ENCODE assay signal across 15 mouse cellular contexts in the genomic region with DNA sequence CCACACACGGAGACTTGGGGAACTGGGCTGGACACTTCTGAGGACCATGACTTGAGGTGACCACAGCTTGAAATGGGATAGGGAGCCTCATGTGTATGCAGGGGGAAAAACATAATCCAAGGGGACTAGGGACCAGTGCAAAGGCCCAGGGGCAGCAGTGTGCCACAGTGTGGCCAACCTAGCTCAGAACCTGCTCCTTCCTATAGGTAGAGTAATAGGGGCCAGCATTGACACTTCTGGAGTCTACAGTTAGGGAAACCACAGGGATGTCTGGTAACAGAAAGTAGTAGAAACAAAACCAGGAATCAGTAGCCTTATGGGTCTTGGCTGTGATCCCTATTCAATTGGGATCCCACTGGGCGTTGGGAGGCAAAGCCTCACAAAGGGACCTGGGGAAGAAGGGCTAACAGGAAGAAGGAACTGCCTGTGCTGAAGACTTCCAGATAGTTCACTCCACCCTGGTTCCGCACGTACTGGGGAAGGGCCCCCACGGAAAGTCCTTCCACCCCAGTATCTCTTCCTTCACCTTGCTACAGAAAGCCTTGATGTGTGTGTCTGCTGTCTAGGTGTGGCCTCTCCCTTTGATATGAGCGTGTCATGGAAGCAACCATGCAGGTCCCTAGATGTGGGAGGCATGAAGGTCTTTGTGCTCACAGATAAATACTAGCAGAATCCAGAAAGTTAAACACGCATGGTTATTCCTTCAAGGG. TPM values are rescaled to one million over a fixed set of nuclear protein-coding genes. Genes with fewer than 3 reads are reported as not detected.
A peak's percentile ranks its signal among the peaks of the same experiment; 100 is the strongest.
DNase-seq lines count a peak whose midpoint lies in the region; ATAC-seq and TF ChIP-seq lines count a peak whose summit lies in the region.
"Had no signal": no experiment of that assay in that cellular context is flagged by ENCODE, and none has a peak within 500 bp of the region (broad histone marks: within the 10 kb centered on the region; RNA-seq: fewer than 3 reads in every experiment).

No protein-coding gene starts in this region.

- no peak for ATAC-seq in limb, embryonic 12.5 days (ENCODE audit: insufficient number of reproducible peaks, insufficient read depth, low FRiP score, low TSS enrichment, low read depth)
- no peak for ATAC-seq in limb, embryonic 15.5 days (ENCODE audit: insufficient number of reproducible peaks, low FRiP score, low TSS enrichment, low read depth)
- peak; percentile 66 for ATAC-seq in liver, postnatal 0 days

- TF ChIP-seq EP300 in liver, postnatal 0 days (IDR thresholded peaks at IDR 0.05; ENCODE audit: low read depth) = peak; percentile 55; the same call in 1 of the 2 replicates

- H3K27me3 ChIP-seq in limb, embryonic 12.5 days = no peaks in the 10 kb centered on the region
- no peaks in the 10 kb centered on the region for H3K27me3 ChIP-seq in limb, embryonic 10.5 days (ENCODE audit: low read depth, poor library complexity, severe bottlenecking)
- H3K27me3 ChIP-seq in limb, embryonic 15.5 days = no peaks in the 10 kb centered on the region
- no peaks in the 10 kb centered on the region for H3K27me3 ChIP-seq in liver, postnatal 0 days (ENCODE audit: insufficient read depth, low read length)
- H3K27me3 ChIP-seq: embryonic facial prominence, embryonic 12.5 days; hindbrain, embryonic 13.5 days; intestine, embryonic 15.5 days had no signal

- 83% methylated on average over 7 of the region's 7 CpGs for WGBS in limb, embryonic 12.5 days
- WGBS in limb, embryonic 10.5 days = 89% methylated on average over 7 of the region's 7 CpGs
- WGBS in limb, embryonic 15.5 days = 82% methylated on average over 7 of the region's 7 CpGs
- 46% methylated on average over 7 of the region's 7 CpGs for WGBS in liver, postnatal 0 days (ENCODE audit: insufficient replicate concordance)

- TF ChIP-seq CTCF in liver, postnatal 0 days (IDR thresholded peaks at IDR 0.05; ENCODE audit: low read depth) = no peak

- no peak overlapping the region for H3K9ac ChIP-seq in limb, embryonic 12.5 days (replicated peaks)
- no peak overlapping the region for H3K9ac ChIP-seq in limb, embryonic 15.5 days
- 0 out of 2 replicates have a peak overlapping the region, but pooled peaks have one; percentile 9 for H3K9ac ChIP-seq in liver, postnatal 0 days (replicated peaks)

- H3K9me3 ChIP-seq in limb, embryonic 12.5 days = no peaks in the 10 kb centered on the region
- H3K9me3 ChIP-seq in limb, embryonic 10.5 days (replicated peaks) = no peaks in the 10 kb centered on the region
- no peaks in the 10 kb centered on the region for H3K9me3 ChIP-seq in limb, embryonic 15.5 days
- H3K9me3 ChIP-seq in liver, postnatal 0 days (ENCODE audit: low read length) = no peaks in the 10 kb centered on the region
- H3K9me3 ChIP-seq: embryonic facial prominence, embryonic 12.5 days; forebrain, embryonic 10.5 days; hindbrain, embryonic 13.5 days; intestine, embryonic 15.5 days; midbrain, embryonic 13.5 days had no signal

- H3K4me2 ChIP-seq in limb, embryonic 12.5 days = no peak overlapping the region
- H3K4me2 ChIP-seq in limb, embryonic 15.5 days = no peak overlapping the region
- peak overlapping the region; percentile 39 for H3K4me2 ChIP-seq in liver, postnatal 0 days (ENCODE audit: low read depth, low read length)

- no peak for DNase-seq in limb, embryonic 10.5 days (ENCODE audit: low spot score)
- DNase-seq in c-Kit-positive CD71-positive TER-119-positive erythroid progenitor cells, embryonic 14.5 days (ENCODE audit: low spot score) = peak; percentile 73
- peak; percentile 45 for DNase-seq in liver, postnatal 0 days
- DNase-seq in right cerebral cortex, postnatal 25 days = no peak
- DNase-seq in thymus, postnatal 36 days = no peak
- DNase-seq: adrenal gland, postnatal 36 days; gastrocnemius, postnatal 10 days; lung, postnatal 4 days had no signal

- H3K36me3 ChIP-seq in limb, embryonic 12.5 days = peaks cover 43% of the 10 kb centered on the region
- peaks cover 48% of the 10 kb centered on the region for H3K36me3 ChIP-seq in limb, embryonic 10.5 days
- peaks cover 39% of the 10 kb centered on the region for H3K36me3 ChIP-seq in limb, embryonic 15.5 days
- peaks cover 32% of the 10 kb centered on the region for H3K36me3 ChIP-seq in liver, postnatal 0 days (replicated peaks; ENCODE audit: insufficient read depth, low read length)

- H3K27ac ChIP-seq in limb, embryonic 12.5 days = 0 out of 2 replicates have a peak overlapping the region, but pooled peaks have one; percentile 53
- H3K27ac ChIP-seq in limb, embryonic 10.5 days = no peak overlapping the region
- H3K27ac ChIP-seq in limb, embryonic 15.5 days = 0 out of 2 replicates have a peak overlapping the region, but pooled peaks have one; percentile 4
- H3K27ac ChIP-seq in liver, postnatal 0 days (ENCODE audit: low read depth) = peak overlapping the region; percentile 79
- H3K27ac ChIP-seq: intestine, embryonic 15.5 days; midbrain, embryonic 13.5 days had no signal

- H3K4me1 ChIP-seq in limb, embryonic 12.5 days (replicated peaks) = peaks cover 26% of the 10 kb centered on the region
- H3K4me1 ChIP-seq in limb, embryonic 10.5 days = peaks cover 19% of the 10 kb centered on the region
- peaks cover 18% of the 10 kb centered on the region for H3K4me1 ChIP-seq in limb, embryonic 15.5 days
- H3K4me1 ChIP-seq in liver, postnatal 0 days (ENCODE audit: insufficient read depth) = peaks cover 28% of the 10 kb centered on the region

- H3K4me3 ChIP-seq in limb, embryonic 12.5 days (replicated peaks) = no peak overlapping the region
- no peak overlapping the region for H3K4me3 ChIP-seq in limb, embryonic 10.5 days
- no peak overlapping the region for H3K4me3 ChIP-seq in limb, embryonic 15.5 days
- H3K4me3 ChIP-seq in liver, postnatal 0 days (ENCODE audit: low read depth, low read length) = no peak overlapping the region

RNA-seq across cellular contexts. Expression of a gene that starts 1.2 kb away (rescaled TPM):
- 31.5 and 35.5 TPM in 2 replicates for polyA plus RNA-seq in limb, embryonic 12.5 days (2016; fragmentation: Nextera tagmentation; extraction: Ambion mirVana)
- polyA plus RNA-seq in limb, embryonic 10.5 days (2016; fragmentation: Nextera tagmentation; extraction: Ambion mirVana) = 44.2 and 58.7 TPM in 2 replicates
- polyA plus RNA-seq in limb, embryonic 15.5 days (2015; fragmentation: Nextera tagmentation; extraction: Ambion mirVana) = 33.1 and 36.3 TPM in 2 replicates
- 16.9 and 19.0 TPM in 2 replicates for polyA plus RNA-seq in liver, postnatal 0 days (2015; fragmentation: Nextera tagmentation; extraction: Ambion mirVana)

RNA-seq across cellular contexts. Expression of a gene that starts 11.2 kb away (rescaled TPM):
- polyA plus RNA-seq in limb, embryonic 12.5 days (2016; fragmentation: Nextera tagmentation; extraction: Ambion mirVana) = 42.6 and 50.1 TPM in 2 replicates
- polyA plus RNA-seq in limb, embryonic 10.5 days (2016; fragmentation: Nextera tagmentation; extraction: Ambion mirVana) = 60.8 and 64.0 TPM in 2 replicates
- polyA plus RNA-seq in limb, embryonic 15.5 days (2015; fragmentation: Nextera tagmentation; extraction: Ambion mirVana) = 39.1 and 44.4 TPM in 2 replicates
- polyA plus RNA-seq in liver, postnatal 0 days (2015; fragmentation: Nextera tagmentation; extraction: Ambion mirVana) = 9.3 and 10.6 TPM in 2 replicates

RNA-seq across cellular contexts. Expression of a gene that starts 28.2 kb away (rescaled TPM):
- polyA plus RNA-seq in limb, embryonic 12.5 days (2016; fragmentation: Nextera tagmentation; extraction: Ambion mirVana) = 28.2 and 29.6 TPM in 2 replicates
- 27.5 and 32.2 TPM in 2 replicates for polyA plus RNA-seq in limb, embryonic 10.5 days (2016; fragmentation: Nextera tagmentation; extraction: Ambion mirVana)
- 15.2 and 17.6 TPM in 2 replicates for polyA plus RNA-seq in limb, embryonic 15.5 days (2015; fragmentation: Nextera tagmentation; extraction: Ambion mirVana)
- polyA plus RNA-seq in liver, postnatal 0 days (2015; fragmentation: Nextera tagmentation; extraction: Ambion mirVana) = 7.9 and 8.1 TPM in 2 replicates

RNA-seq across cellular contexts. Expression of a gene that starts 57.9 kb away (rescaled TPM):
- polyA plus RNA-seq in limb, embryonic 12.5 days (2016; fragmentation: Nextera tagmentation; extraction: Ambion mirVana) = 30.9 and 33.9 TPM in 2 replicates
- polyA plus RNA-seq in limb, embryonic 10.5 days (2016; fragmentation: Nextera tagmentation; extraction: Ambion mirVana) = 27.3 and 33.6 TPM in 2 replicates
- 24.6 and 25.9 TPM in 2 replicates for polyA plus RNA-seq in limb, embryonic 15.5 days (2015; fragmentation: Nextera tagmentation; extraction: Ambion mirVana)
- 41.5 and 47.7 TPM in 2 replicates for polyA plus RNA-seq in liver, postnatal 0 days (2015; fragmentation: Nextera tagmentation; extraction: Ambion mirVana)

RNA-seq across cellular contexts. Expression of a gene that starts 58.1 kb away (rescaled TPM):
- polyA plus RNA-seq in limb, embryonic 12.5 days (2016; fragmentation: Nextera tagmentation; extraction: Ambion mirVana) = 30.9 and 32.6 TPM in 2 replicates
- polyA plus RNA-seq in limb, embryonic 10.5 days (2016; fragmentation: Nextera tagmentation; extraction: Ambion mirVana) = 40.8 and 45.1 TPM in 2 replicates
- 20.0 and 20.7 TPM in 2 replicates for polyA plus RNA-seq in limb, embryonic 15.5 days (2015; fragmentation: Nextera tagmentation; extraction: Ambion mirVana)
- polyA plus RNA-seq in liver, postnatal 0 days (2015; fragmentation: Nextera tagmentation; extraction: Ambion mirVana) = 9.2 and 13.2 TPM in 2 replicates

Comparison
In these comparisons a context has a peak if more than half of its experiments do, and no peak if none do; other contexts are left out.
1. DNase-seq: peak in c-Kit-positive CD71-positive TER-119-positive erythroid progenitor cells, embryonic 14.5 days (single experiment) and liver, postnatal 0 days (single experiment); none in limb, embryonic 10.5 days (single experiment), right cerebral cortex, postnatal 25 days (single experiment) and thymus, postnatal 36 days (0 of 2).